Mouse (Mus musculus) neural tube, embryonic 14.5 days (tissue): ENCODE data around the gene Mall. TPM values are rescaled to one million over a fixed set of nuclear protein-coding genes. Genes with fewer than 3 reads are reported as not detected.

Experiments
- ATAC-seq: fragments of 200-750 bp; cut with Nextera tagmentation; 2 replicates; pipeline ENCODE4 v1.8.0; 2017; ENCODE audit warnings: low read depth, mild to moderate bottlenecking, moderate TSS enrichment, moderate library complexity
- H3K27ac ChIP-seq: fragments of 300-500 bp; sonication (generic); 2 replicates; pipeline ENCODE4 v1.5.1; 2014; ENCODE audit warnings: low read depth, mild to moderate bottlenecking, control low read depth, low read length, moderate library complexity, mixed read lengths
- H3K27me3 ChIP-seq: fragments of 300-500 bp; sonication (generic); 2 replicates; pipeline ENCODE4 v1.6.1; 2014; ENCODE audit warnings: low read length; ENCODE audit not compliant: control insufficient read depth, insufficient read depth
- H3K36me3 ChIP-seq: fragments of 300-500 bp; sonication (generic); 2 replicates; pipeline ENCODE4 v1.6.1; 2014; ENCODE audit warnings: low read length, mixed read lengths; ENCODE audit not compliant: control insufficient read depth, insufficient read depth
- H3K4me1 ChIP-seq: fragments of 300-500 bp; sonication (generic); 2 replicates; pipeline ENCODE4 v1.6.1; 2014; ENCODE audit warnings: low read length; ENCODE audit not compliant: control insufficient read depth, insufficient read depth
- H3K4me2 ChIP-seq: fragments of 300-500 bp; sonication (generic); 2 replicates; pipeline ENCODE4 v1.6.1; 2014; ENCODE audit warnings: mild to moderate bottlenecking, low read depth, low read length, control low read depth
- H3K4me3 ChIP-seq: fragments of 300-500 bp; sonication (generic); 2 replicates; pipeline ENCODE4 v1.5.1; 2014; ENCODE audit warnings: low read depth, low read length, control low read depth, mixed read lengths
- H3K9ac ChIP-seq: fragments of 300-500 bp; sonication (generic); replicated peaks from 2 replicates; pipeline ENCODE4 v1.6.1; 2014; ENCODE audit warnings: low read depth, mild to moderate bottlenecking, control low read depth, low read length, mixed read lengths
- H3K9me3 ChIP-seq: fragments of 300-500 bp; sonication (generic); 2 replicates; pipeline ENCODE4 v1.6.1; 2016; ENCODE audit warnings: low read length; ENCODE audit not compliant: control insufficient read depth
- WGBS: fragments of 180-500 bp; shearing (Covaris S2); extraction: QIAGEN DNeasy Blood & Tissue Kit; methylation state at CpG from one replicate; pipeline ENCODE4 v1.1.7; 2014; 5-methylcytosine and 5-hydroxymethylcytosine counted together
- polyA plus RNA-seq: library from polyadenylated mRNA; unstranded; fragments of >200 nt; fragmentation: Nextera tagmentation; extraction: Ambion mirVana; gene quantifications from 2 replicates; pipeline ENCODE4 v1.2.1, GENCODE M21; 2014

Mall gene
- polyA plus RNA-seq, 1 experiment from 2014 or later: 0.59 TPM

DNA sequence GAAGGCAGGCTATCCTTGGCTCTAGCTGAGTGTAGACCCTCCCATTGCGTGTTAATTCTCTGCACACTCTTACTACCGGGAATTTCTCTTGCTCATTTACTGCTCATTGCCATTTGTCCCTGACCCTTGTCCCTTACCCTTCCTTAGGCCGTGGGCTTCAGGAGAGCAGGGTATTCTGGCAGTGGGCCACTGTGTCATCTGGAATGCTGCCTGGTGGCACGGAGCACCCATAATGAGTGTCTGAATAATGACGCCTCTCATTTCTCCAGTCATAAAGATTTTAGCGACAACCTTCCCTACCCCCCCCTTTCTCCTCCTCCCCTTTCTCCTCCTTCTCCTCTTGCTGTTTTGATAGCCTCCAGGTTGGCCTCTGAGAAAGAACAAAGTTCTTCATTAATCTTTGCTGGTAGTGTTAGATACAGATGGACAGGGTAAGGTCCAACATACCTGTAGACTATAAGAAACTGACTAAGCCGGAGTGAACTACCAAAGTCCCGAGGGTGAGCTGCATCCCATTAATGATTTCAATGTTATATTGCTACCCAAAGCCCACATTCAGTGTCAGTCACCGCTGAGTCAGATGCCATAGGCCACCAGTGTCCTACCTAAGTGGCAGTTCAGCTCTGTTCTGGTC lies 5.9 kb upstream of the Mall start:
- no peak for ATAC-seq
- Histone ChIP-seq H3K27ac (no peak overlapping the region), H3K36me3 (no peaks in the 10 kb centered on the region), H3K9me3 (no peaks in the 10 kb centered on the region), H3K4me2 (no peak overlapping the region), H3K9ac (no peak overlapping the region), H3K27me3 (no peaks in the 10 kb centered on the region), H3K4me3 (no peak overlapping the region), H3K4me1 (no peaks in the 10 kb centered on the region)
- 70% methylated on average over 9 of the region's 9 CpGs for WGBS

GRCm38 (mm10) chr2:127734889-127735288 lies 5.2 kb upstream of the Mall start:
- no peaks in the 10 kb centered on the region for H3K36me3 ChIP-seq
- H3K4me2 ChIP-seq: no peak overlapping the region
- H3K4me1 ChIP-seq: no peaks in the 10 kb centered on the region
- peaks cover 2% of the 10 kb centered on the region; the same call in 1 of the 2 replicates for H3K27me3 ChIP-seq
- 87% methylated on average over 5 of the region's 5 CpGs for WGBS
- no peak overlapping the region for H3K9ac ChIP-seq
- no peaks in the 10 kb centered on the region for H3K9me3 ChIP-seq
- no peak for ATAC-seq
- H3K4me3 ChIP-seq: no peak overlapping the region
- no peak overlapping the region for H3K27ac ChIP-seq

- no peak overlapping the region for H3K4me3 ChIP-seq
- peaks cover 3% of the 10 kb centered on the region; the same call in 1 of the 2 replicates for H3K27me3 ChIP-seq
- no peaks in the 10 kb centered on the region for H3K9me3 ChIP-seq
- no peak overlapping the region for H3K27ac ChIP-seq
- H3K36me3 ChIP-seq: no peaks in the 10 kb centered on the region
- no peaks in the 10 kb centered on the region for H3K4me1 ChIP-seq
- H3K4me2 ChIP-seq: no peak overlapping the region
- H3K9ac ChIP-seq: no peak overlapping the region
- 49% methylated on average over 7 of the region's 7 CpGs for WGBS
- ATAC-seq: no peak
Observed at GRCm38 (mm10) chr2:127730301-127730997, 717 bp upstream of the Mall start.

DNA sequence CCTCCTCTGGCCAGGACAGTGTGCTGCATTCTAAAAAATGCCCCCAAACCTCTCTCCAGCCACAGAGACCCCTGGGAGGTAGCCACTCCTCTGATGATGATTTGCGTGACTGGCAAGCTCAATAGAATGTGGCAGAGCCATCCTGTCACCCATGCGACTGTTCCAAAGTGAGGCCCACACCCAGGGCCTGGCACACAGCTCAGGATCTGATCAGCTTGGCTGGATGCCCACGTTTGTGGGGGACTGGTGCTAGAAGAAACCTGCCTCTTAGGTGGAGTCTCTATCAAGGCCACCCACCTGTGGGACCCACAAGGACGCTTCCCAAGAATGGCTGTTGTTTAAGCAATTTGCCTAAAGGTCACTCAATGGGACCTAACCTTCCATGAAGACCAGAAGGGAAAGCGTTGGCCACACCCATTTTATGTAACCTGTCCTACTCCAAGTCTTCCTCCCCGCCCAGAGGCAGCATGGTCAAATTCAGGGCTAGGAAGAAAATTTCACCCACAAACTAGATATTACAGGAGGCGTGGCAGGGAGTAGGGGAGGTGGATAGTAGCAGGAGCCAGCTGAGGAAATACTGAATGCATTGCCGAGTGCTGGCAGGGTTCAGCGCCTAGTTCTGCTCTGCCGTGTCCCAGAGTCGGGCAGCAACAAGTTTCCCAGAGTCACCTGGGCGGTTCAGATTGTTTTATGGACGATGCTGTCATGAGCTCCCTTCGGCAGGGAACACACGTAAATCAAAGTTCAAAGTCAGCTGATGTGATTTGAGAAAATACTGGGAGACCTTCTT lies 876 bp downstream of the Mall start:
- no peak for ATAC-seq
- 29% methylated on average over 15 of the region's 15 CpGs for whole genome bisulfite sequencing
- no peak overlapping the region for H3K4me3 ChIP-seq
- no peak overlapping the region for H3K9ac ChIP-seq
- no peak overlapping the region for H3K4me2 ChIP-seq
- H3K36me3 ChIP-seq: no peaks in the 10 kb centered on the region
- H3K27ac ChIP-seq: no peak overlapping the region
- peaks cover 3% of the 10 kb centered on the region; the same call in 1 of the 2 replicates for H3K27me3 ChIP-seq
- no peaks in the 10 kb centered on the region for H3K4me1 ChIP-seq
- no peaks in the 10 kb centered on the region for H3K9me3 ChIP-seq

- H3K9me3 ChIP-seq: no peaks in the 10 kb centered on the region
- peaks cover 3% of the 10 kb centered on the region; the same call in 1 of the 2 replicates for H3K27me3 ChIP-seq
- no peak overlapping the region for H3K4me2 ChIP-seq
- 87% methylated on average over 6 of the region's 6 CpGs for WGBS
- ATAC-seq: no peak
- no peak overlapping the region for H3K4me3 ChIP-seq
- H3K4me1 ChIP-seq: no peaks in the 10 kb centered on the region
- H3K36me3 ChIP-seq: no peaks in the 10 kb centered on the region
- H3K9ac ChIP-seq: no peak overlapping the region
- no peak overlapping the region for H3K27ac ChIP-seq
Observed at GRCm38 (mm10) chr2:127728146-127728545, 1.6 kb downstream of the Mall start.

GRCm38 (mm10) chr2:127723193-127723592 lies 6.5 kb downstream of the Mall start:
- no peaks in the 10 kb centered on the region for H3K36me3 ChIP-seq
- no peaks in the 10 kb centered on the region for H3K27me3 ChIP-seq
- ATAC-seq: no peak
- H3K9me3 ChIP-seq: no peaks in the 10 kb centered on the region
- no peak overlapping the region for H3K27ac ChIP-seq
- H3K4me3 ChIP-seq: no peak overlapping the region
- WGBS: 67% methylated on average over 4 of the region's 4 CpGs
- H3K4me2 ChIP-seq: no peak overlapping the region
- no peaks in the 10 kb centered on the region for H3K4me1 ChIP-seq
- no peak overlapping the region for H3K9ac ChIP-seq

DNA sequence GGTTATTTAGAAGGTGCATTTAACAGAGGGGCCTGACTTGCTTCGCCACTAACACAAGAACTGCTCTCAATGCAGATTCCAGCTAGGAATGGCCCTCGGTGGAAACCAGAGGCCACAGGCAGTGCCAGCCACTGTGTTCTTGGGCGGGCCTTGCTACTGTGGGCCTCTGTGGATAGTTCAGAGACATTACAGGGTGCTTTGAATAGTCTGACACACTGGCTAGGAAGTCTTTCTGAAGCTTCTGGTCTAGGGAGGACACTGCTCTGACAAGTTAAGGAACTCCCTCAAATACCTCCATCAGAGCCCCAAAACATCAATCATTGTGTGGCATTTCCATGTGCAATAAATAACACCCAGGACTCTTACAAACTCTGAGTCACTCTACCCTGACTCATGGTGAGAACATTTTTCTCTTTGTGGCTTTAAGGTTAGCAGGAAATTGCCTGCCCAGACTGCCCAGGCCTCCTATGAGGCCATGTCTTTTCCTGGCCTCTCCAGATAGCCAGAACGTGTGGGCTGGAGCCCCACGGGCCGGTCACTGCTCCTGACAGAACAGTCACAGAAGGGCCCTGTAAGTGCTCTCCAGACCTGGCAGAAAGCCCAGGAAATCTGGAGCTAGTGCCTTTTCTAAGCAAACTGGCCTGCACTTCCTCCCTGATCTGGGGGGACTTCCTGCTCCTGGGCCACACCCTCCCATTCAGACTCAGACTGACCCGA lies 7.4 kb downstream of the Mall start:
- Histone ChIP-seq H3K27ac (peak overlapping the region; percentile 25; the same call in 1 of the 2 replicates), H3K27me3 (no peaks in the 10 kb centered on the region), H3K9me3 (no peaks in the 10 kb centered on the region), H3K36me3 (no peaks in the 10 kb centered on the region), H3K4me1 (no peaks in the 10 kb centered on the region), H3K4me2 (no peak overlapping the region), H3K4me3 (no peak overlapping the region), H3K9ac (no peak overlapping the region)
- 53% methylated on average over 7 of the region's 7 CpGs for WGBS
- ATAC-seq: peak; percentile 54; the same call in 1 of the 2 replicates

DNA sequence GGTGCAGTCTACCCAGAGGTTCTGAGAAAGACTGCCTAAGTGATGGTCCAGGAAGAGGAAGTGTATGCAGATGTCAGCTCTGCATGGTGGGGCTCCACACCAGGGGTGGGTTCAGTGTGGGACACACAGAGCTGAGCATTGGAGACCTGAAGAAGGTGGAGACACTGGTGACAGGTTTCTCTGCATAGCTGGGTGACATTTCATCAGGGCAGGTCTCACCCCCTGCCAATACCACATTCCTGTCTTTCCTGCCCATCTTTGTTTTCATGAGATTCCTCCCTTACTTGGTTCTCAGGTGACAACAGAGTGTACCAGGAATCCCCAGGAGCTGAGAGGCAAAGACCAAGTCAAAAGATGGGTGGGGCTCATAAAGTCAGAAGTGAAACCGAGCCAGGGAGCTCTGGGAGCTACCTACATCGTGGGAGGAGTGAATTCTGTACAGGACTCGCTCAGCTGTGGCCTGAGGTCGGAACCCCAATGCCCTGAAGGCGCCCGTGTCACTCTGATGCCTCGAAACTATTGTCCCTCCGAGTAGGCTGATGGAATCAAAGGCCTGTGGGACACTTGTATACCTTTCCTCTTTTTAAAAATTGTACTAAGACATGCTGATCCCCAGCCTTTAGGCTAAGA lies 10.8 kb downstream of the Mall start:
- Histone ChIP-seq H3K4me2 (no peak overlapping the region), H3K9ac (no peak overlapping the region), H3K9me3 (no peaks in the 10 kb centered on the region), H3K4me3 (no peak overlapping the region), H3K27me3 (no peaks in the 10 kb centered on the region), H3K4me1 (no peaks in the 10 kb centered on the region), H3K27ac (no peak overlapping the region), H3K36me3 (no peaks in the 10 kb centered on the region)
- ATAC-seq: no peak
- 79% methylated on average over 8 of the region's 8 CpGs for WGBS
